Mouse (Mus musculus) gastrocnemius, adult 2 months (tissue): ENCODE measurements at regions not wholly inside any gene's neighbourhood (a gene's known extent, or its start where the extent isn't known, plus 50 kb on each side); places are given as distances from the start of the nearest gene placed in this dataset.

ENCODE experiments used
- DNase-seq: peaks from one replicate; pipeline ENCODE4 v3.0.0; 2022
- H3K27ac ChIP-seq: fragments of 200-600 bp; 2 replicates; pipeline ENCODE4 v1.8.1; 2022; ENCODE audit warnings: mild to moderate bottlenecking
- H3K4me3 ChIP-seq: fragments of 200-600 bp; 2 replicates; pipeline ENCODE4 v1.8.1; 2022; ENCODE audit warnings: mild to moderate bottlenecking, moderate library complexity
- CTCF ChIP-seq: fragments of 200-600 bp; IDR thresholded peaks from 2 replicates; pipeline ENCODE4 v1.8.1; 2022; ENCODE audit warnings: antibody characterized with exemption, mild to moderate bottlenecking, moderate library complexity
- intact Hi-C: fragments of 180-260 bp; cut with DNase I; formaldehyde crosslinking; loops from one replicate; pipeline ENCODE4 v1.15.1; 2025

- H3K4me3 ChIP-seq = no peak overlapping the region
- no peak overlapping the region for H3K27ac ChIP-seq
- intact Hi-C loops = no loop called here
- no peak for DNase-seq
- no peak for TF ChIP-seq CTCF
Observed at GRCm38 (mm10) chr14:97403176-97403795, 766.3 kb downstream of the Dach1 start.

- intact Hi-C loops = no loop called here
- no peak overlapping the region for H3K4me3 ChIP-seq
- no peak for DNase-seq
- no peak overlapping the region for H3K27ac ChIP-seq
- TF ChIP-seq CTCF = no peak
Observed at GRCm38 (mm10) chr14:97396385-97396784, 773.2 kb downstream of the Dach1 start.

GRCm38 (mm10) chr14:97395750-97396377 is 773.7 kb downstream of the Dach1 start:
- intact Hi-C loops = no loop called here
- no peak for DNase-seq
- no peak for TF ChIP-seq CTCF
- H3K4me3 ChIP-seq = no peak overlapping the region
- no peak overlapping the region for H3K27ac ChIP-seq

- DNase-seq = no peak
- Histone ChIP-seq H3K4me3 (no peak overlapping the region), H3K27ac (no peak overlapping the region)
- no peak for TF ChIP-seq CTCF
- intact Hi-C loops = no loop called here
Observed at GRCm38 (mm10) chr14:97389005-97389404, 780.6 kb downstream of the Dach1 start.

- DNase-seq = no peak
- Histone ChIP-seq H3K4me3 (no peak overlapping the region), H3K27ac (no peak overlapping the region)
- intact Hi-C loops = no loop called here
- TF ChIP-seq CTCF = no peak
Observed at GRCm38 (mm10) chr14:97380131-97380530, 789.4 kb downstream of the Dach1 start.

- no peak for DNase-seq
- intact Hi-C loops = no loop called here
- Histone ChIP-seq H3K27ac (no peak overlapping the region), H3K4me3 (no peak overlapping the region)
- TF ChIP-seq CTCF = no peak
Observed at GRCm38 (mm10) chr14:97356915-97357314, 812.6 kb downstream of the Dach1 start.

- Histone ChIP-seq H3K4me3 (no peak overlapping the region), H3K27ac (no peak overlapping the region)
- intact Hi-C loops = no loop called here
- TF ChIP-seq CTCF = no peak
- no peak for DNase-seq
Observed at GRCm38 (mm10) chr14:97347970-97348369, 821.6 kb downstream of the Dach1 start.

GRCm38 (mm10) chr14:97331388-97331787 is 812.5 kb upstream of the Klhl1 start:
- DNase-seq = no peak
- Histone ChIP-seq H3K4me3 (no peak overlapping the region), H3K27ac (no peak overlapping the region)
- intact Hi-C loops = no loop called here
- TF ChIP-seq CTCF = peak; percentile 60

GRCm38 (mm10) chr14:97329979-97330378 is 811.1 kb upstream of the Klhl1 start:
- no peak for DNase-seq
- no peak for TF ChIP-seq CTCF
- intact Hi-C loops = no loop called here
- H3K4me3 ChIP-seq = no peak overlapping the region
- no peak overlapping the region for H3K27ac ChIP-seq

GRCm38 (mm10) chr14:97293109-97293508 is 774.2 kb upstream of the Klhl1 start:
- TF ChIP-seq CTCF = no peak
- intact Hi-C loops = no loop called here
- no peak overlapping the region for H3K27ac ChIP-seq
- no peak for DNase-seq
- no peak overlapping the region for H3K4me3 ChIP-seq

- no peak for TF ChIP-seq CTCF
- intact Hi-C loops = no loop called here
- no peak overlapping the region for H3K4me3 ChIP-seq
- H3K27ac ChIP-seq = no peak overlapping the region
- no peak for DNase-seq
Observed at GRCm38 (mm10) chr14:97287447-97287846, 768.5 kb upstream of the Klhl1 start.

- no peak for DNase-seq
- intact Hi-C loops = no loop called here
- TF ChIP-seq CTCF = no peak
Observed at GRCm38 (mm10) chr14:97258461-97258860, 739.6 kb upstream of the Klhl1 start.

More at GRCm38 (mm10) chr14:97258461-97258860, 739.6 kb upstream of the Klhl1 start:
- no peak overlapping the region for H3K4me3 ChIP-seq
- H3K27ac ChIP-seq = no peak overlapping the region
